Mouse (Mus musculus) heart, postnatal 36 days (tissue): ENCODE data around the gene Treml2. TPM values are rescaled to one million over a fixed set of nuclear protein-coding genes. Genes with fewer than 3 reads are reported as not detected.
"Not testable (repeated sequence)": the region's sequence is repeated elsewhere in the genome, so short reads cannot be mapped to it uniquely, and the experiment has no call there.

Experiments used
- DNase-seq, 2 experiments: peaks; one replicate each; pipeline ENCODE4 v3.0.0; 2021 to 2022
- intact Hi-C: fragments of 180-260 bp; cut with DNase I; formaldehyde crosslinking; loops from one replicate; pipeline ENCODE4 v1.15.1; 2025
- total RNA-seq, 2 experiments: library from RNA; stranded (reverse); gene quantifications; 2 replicates each; pipeline ENCODE4 v1.2.3; 2021

Gene Treml2
- total RNA-seq, 2 experiments from 2014 or later = 0.58 to 0.62 TPM

DNA sequence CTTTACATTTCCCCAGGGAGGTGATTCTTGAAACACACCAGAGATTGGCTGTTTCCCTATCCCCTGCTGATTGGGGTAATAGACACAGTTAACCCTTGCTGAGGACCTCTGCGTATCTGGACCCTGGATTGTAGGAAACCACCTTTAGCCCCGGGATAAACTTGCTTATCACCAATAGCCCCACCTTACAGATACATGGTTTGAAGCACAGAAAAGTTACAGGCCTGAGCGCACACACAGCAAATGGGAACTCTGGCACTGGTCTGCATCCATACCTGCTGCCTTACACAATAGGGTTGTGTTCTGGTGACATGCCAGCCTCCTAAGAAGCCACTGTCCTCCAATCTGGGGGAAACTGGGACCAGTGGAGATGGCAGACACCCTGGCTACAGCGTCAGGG, 46.5 kb downstream of the Treml2 start:
- no peak for DNase-seq
- intact Hi-C loops = no loop called here

GRCm38 (mm10) chr17:48346231-48346630, 46.9 kb downstream of the Treml2 start, which contains the start of gene Trem2:
Gene Trem2 (plus strand): TSS chr17:48346401.
- intact Hi-C loops = no loop called here
- no peak for DNase-seq

- intact Hi-C loops = no loop called here
- no peak for DNase-seq
Measured at GRCm38 (mm10) chr17:48346834-48347233, 47.5 kb downstream of the Treml2 start.

DNA sequence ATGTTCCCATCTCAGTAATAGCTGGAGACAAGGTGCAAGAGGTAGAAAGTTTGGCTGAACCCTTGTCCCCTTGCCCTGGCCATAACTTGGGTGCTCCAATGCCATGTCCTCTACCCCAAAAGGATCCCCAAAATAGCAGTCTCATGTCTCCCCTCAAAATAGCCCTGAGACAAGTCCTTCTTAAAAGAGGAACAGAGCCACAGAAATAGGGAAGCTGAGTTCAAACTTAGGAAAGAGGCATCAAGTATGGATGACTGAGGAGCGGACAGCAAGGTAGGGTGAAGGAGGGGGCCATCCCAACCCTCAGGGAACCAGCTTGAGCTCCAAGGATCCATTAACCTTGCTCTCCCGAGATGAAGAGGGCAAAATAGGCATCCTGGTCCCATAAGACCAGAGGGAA, 48.0 kb downstream of the Treml2 start:
- intact Hi-C loops = no loop called here
- DNase-seq = no peak

DNA sequence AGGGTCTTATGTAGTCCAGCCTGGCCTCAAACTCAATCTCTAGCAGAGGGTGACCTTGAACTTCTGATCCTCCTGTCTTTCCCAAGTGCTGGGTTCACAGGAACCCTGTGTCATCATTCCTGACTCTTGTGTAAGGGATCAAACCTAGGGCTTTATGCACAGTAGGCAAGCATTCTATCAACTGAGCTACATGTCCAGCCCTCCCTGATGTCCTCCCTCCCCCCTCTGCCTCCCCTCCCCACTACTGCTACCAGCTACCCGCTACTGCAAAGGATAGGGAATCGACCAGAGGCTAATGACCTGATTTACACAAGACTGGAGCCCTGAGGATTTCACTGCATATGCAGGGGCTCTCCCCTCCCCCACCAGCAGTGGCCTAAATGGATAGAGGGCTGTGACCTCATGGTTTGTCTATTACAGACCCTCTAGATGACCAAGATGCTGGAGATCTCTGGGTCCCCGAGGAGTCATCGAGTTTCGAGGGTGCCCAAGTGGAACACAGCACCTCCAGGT, 51.4 kb downstream of the Treml2 start:
- no peak for DNase-seq
- intact Hi-C loops = no loop called here

- intact Hi-C loops, DNase-seq: not testable (repeated sequence)
Measured at GRCm38 (mm10) chr17:48352976-48353375, 53.7 kb downstream of the Treml2 start.

DNA sequence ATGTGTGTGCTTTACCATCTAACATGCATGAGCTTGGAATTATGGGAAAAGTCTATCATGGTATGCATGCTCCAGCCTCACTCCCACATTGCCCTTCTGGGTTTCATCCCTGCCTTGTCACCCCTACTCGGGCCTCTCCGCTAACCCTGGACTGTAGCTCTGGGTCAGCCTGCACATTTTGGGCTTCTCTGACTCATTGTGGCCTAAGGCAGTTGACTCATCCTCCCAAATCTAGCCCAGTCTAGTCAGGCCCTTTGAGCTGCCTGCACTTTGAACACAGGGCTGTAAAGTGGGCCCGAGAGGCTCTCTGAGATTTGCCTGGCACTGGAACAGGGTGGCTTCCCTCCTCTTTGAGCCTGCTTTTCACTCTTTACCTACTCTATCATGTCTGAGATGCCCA, 56.5 kb downstream of the Treml2 start:
- DNase-seq = no peak
- intact Hi-C loops = no loop called here

GRCm38 (mm10) chr17:48357892-48358291, 58.6 kb downstream of the Treml2 start:
- intact Hi-C loops = no loop called here
- no peak for DNase-seq

DNA sequence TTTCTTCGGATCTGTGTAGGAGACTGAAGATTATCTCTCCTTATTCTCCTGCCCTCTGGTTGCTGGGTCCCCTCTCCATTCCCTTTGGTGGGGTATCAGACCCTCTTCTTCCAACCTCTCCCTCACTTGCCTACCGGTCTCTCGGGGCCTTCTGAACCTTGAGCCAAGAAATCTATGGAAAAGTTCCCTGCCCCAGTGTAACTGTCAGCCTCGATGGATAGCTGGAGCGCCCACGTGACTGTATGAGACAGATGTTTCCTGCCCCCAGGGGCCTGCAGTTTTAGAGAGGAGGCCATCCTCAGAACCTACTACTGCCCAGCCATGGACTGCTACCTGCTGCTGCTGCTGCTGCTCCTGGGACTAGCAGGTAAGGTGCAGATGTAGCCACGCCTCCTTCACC, 60.3 kb downstream of the Treml2 start, which contains the start of gene Treml1:
Gene Treml1 (plus strand): TSS at position 301 of the 400 bp plus-strand sequence.
- no peak for DNase-seq
- intact Hi-C loops = no loop called here

DNA sequence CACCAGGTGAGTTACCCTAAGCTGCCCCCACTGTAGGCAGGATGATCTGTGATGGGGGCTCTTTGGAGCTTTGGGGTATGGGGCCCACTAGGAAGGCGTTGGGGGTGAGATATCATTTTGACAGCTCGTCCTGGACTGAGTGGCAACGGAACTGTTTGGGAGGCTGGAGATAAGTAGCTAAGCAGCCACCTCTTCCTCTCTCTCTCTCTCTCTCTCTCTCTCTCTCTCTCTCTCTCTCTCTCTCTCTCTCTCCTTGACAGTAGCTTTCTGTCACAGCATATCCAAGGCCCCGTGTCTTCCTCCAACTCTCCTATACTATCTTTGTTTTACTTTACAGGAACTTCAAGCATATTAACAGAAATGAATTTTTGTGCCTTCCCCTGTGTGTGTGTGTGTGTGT, 61.2 kb downstream of the Treml2 start:
- DNase-seq = no peak
- intact Hi-C loops = no loop called here

Other genes with a start within 250 kb of the Treml2 start
- gene 1700067P10Rik, start 210.2 kb upstream of the Treml2 start, total RNA-seq = not detected
- gene 9830107B12Rik, start 153.2 kb upstream of the Treml2 start, total RNA-seq = under 1 TPM in 1 of 2 experiments, not detected in 1; 0.17 TPM
- gene A530064D06Rik, start 132.2 kb upstream of the Treml2 start, total RNA-seq = not detected
- gene Trem1, start 66.7 kb upstream of the Treml2 start, total RNA-seq = not detected
- gene Trem3, start 51.7 kb upstream of the Treml2 start, total RNA-seq = not detected
- under 1 TPM in 1 of 2 experiments, not detected in 1; 0.19 TPM for gene Treml4, start 35.2 kb upstream of the Treml2 start, total RNA-seq
- under 1 TPM; 0.17 to 0.41 TPM for gene B430306N03Rik, start 16.6 kb downstream of the Treml2 start, total RNA-seq
- 1 to 10 TPM; 1.5 to 2.2 TPM for gene Trem2, start 46.9 kb downstream of the Treml2 start, total RNA-seq
- gene Treml1, start 60.4 kb downstream of the Treml2 start, total RNA-seq = under 1 TPM; 0.35 to 0.36 TPM
- 10 to 100 TPM; 15.3 to 20.6 TPM for gene Nfya, start 110.4 kb downstream of the Treml2 start, total RNA-seq
- 10 to 100 TPM; 15.8 to 16.3 TPM for gene Oard1, start 110.5 kb downstream of the Treml2 start, total RNA-seq
- 100 to 1,000 TPM; 236 to 256 TPM for gene Apobec2, start 133.4 kb downstream of the Treml2 start, total RNA-seq
- gene Tspo2, start 152.0 kb downstream of the Treml2 start, total RNA-seq = under 1 TPM; 0.27 to 0.64 TPM
- gene Unc5cl, start 155.4 kb downstream of the Treml2 start, total RNA-seq = under 1 TPM in 1 of 2 experiments, not detected in 1; 0.24 TPM